Mouse (Mus musculus): ENCODE measurements around the gene Fez2. TPM values are rescaled to one million over a fixed set of nuclear protein-coding genes. Genes with fewer than 3 reads are reported as not detected.

Fez2 gene
- total RNA-seq (2023) = 33.9 TPM

DNA sequence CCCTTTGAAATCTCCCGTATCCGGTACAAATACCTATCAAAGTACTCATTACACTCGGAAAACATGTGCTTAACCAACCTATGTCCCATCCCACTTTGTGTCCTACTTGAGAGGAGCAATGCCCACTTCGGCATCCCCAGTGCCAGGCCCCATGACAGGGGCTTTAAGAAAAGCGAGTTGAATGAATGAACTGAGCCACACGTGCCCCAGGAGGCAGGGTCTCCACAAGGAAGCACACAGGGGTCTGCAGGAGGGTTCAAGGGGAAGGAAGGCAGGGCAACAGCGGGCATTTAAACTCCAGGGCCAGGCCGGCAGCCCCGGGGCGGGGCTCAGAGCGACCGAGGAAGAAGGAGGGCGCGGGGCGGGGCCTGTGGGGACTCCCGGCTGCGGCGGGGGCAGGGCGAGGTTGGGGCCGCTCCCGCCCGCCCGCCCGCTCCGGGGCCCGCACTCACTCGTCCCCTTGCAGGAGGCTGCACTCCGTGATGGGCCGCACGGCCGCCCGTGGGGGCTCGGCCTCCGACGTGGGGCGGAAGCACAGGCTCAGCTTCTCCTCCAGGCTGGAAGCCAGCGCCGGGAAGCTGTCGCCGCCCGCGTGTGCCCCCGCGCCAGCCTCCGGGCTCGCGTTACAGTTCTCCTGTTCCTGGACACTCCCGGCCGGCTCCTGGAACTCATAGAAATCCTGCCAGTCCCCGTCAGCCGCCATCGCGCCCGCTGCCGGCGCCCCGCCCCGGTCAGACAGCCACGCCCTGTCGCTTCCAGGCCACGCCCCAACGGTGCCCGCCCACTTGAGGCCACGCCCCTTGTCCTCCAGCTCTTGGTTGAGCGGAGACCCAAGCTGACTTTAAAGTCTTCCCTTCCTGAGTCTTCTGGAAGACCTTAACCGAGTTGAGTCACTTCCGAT is at the start of gene Fez2:
TSS of gene Fez2 (minus strand) at position 772 of the 901 bp plus-strand sequence.

Other genes with a start within 250 kb of the Fez2 start
- gene Crim1, start 217.9 kb downstream of the Fez2 start, total RNA-seq (2023) = 57.6 TPM
- not detected for gene Vit, start 89.9 kb upstream of the Fez2 start, total RNA-seq (2023)